Mouse (Mus musculus): ENCODE data around the gene Cnot6l.

Cnot6l gene

GRCm38 (mm10) chr5:96161578-96162398, 2.2 kb downstream of the Cnot6l start:
- peak in 1 of 2 experiments; percentile 42 for DNase-seq (ENCODE audit: low read depth in 1 of 2, low spot score in 2 of 2)

GRCm38 (mm10) chr5:96161263-96161577, 2.8 kb downstream of the Cnot6l start:
- DNase-seq (ENCODE audit: low read depth in 1 of 2, low spot score in 2 of 2), result no peak

DNA sequence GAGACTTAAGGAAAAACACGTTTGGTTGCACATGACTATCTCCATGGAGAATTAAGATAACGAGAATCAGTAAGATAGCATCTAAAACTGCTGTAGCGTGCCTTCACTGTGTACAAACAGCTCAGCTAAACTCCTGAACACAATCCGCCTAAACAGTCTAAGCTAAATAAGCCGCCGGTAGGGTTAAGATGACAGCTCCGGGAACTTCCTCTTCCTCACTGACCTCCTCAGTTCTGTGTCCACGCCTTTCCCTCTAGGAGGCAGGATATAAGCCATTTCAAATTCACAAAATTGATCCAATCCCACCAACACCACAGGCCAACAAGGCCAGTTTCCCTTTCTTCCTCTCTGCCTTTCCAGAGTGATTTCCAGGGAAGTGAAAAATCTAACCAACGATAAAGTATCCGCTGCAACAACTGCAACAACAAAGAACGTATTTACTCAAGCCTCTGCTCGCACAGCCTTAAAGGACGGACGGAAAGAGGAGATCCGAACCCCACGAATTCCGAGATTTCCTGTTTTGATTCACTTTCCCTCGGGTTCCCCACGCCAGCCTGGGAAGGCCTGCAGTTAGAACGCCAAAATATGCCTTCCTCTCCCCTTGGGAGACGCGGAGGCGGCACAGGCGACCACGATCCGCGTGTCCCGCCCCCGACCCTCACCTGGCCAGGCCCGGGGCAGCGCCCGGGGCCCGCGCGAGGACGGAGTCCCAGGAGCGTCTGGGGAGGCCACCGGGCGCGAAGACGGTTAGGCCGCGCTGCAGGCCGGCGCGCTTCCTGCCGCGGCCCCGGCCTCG, 3.3 kb downstream of the Cnot6l start:
- DNase-seq (ENCODE audit: low read depth in 1 of 2, low spot score in 2 of 2), result peak; percentile 27 to 38

DNA sequence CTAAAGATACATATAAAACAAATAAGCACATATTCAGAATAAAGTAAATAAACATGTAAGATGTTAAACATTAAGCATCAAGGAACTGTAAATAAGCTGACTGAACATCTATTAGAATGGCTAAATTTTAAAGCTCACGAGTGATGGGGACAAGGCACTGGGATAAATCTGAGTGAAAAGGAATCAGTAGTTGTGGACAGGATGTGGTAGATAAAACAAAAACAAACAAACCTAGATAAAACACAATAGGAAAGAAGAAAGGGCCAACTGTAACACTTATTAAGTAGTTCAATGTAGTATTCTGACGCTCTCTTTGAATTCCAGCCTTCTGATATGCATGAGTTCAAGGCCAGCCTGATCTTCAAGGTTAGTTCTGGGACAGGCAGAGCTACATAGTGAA, 21.6 kb downstream of the Cnot6l start:
- no peak for DNase-seq (ENCODE audit: low read depth in 1 of 2, low spot score in 2 of 2)

- DNase-seq (ENCODE audit: low read depth in 1 of 2, low spot score in 2 of 2), result no peak
These were observed 33.3 kb downstream of the Cnot6l start for GRCm38 (mm10) chr5:96130683-96131082.

DNA sequence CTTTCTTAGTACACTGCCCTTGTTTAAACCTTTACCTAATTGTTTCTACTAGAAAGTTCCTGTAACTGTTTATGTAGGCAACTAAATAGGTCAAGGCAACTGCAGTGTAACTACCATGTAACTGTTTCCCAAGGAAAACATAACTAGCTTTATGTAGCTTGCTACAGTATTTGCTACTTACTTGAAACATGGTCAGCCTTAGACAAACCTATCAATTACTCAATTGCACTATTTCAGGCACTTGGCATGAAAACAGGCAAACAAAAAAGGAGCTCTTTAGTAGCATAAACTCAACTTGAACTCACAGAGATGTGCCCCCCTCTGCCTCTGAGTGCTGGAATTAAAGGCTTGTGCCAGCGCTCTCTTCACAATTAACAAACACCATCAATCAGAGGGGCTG, 37.1 kb downstream of the Cnot6l start:
- DNase-seq (ENCODE audit: low read depth in 1 of 2, low spot score in 2 of 2), result no peak

GRCm38 (mm10) chr5:96114943-96115342, 49.0 kb downstream of the Cnot6l start:
- no peak for DNase-seq (ENCODE audit: low read depth in 1 of 2, low spot score in 2 of 2)

DNA sequence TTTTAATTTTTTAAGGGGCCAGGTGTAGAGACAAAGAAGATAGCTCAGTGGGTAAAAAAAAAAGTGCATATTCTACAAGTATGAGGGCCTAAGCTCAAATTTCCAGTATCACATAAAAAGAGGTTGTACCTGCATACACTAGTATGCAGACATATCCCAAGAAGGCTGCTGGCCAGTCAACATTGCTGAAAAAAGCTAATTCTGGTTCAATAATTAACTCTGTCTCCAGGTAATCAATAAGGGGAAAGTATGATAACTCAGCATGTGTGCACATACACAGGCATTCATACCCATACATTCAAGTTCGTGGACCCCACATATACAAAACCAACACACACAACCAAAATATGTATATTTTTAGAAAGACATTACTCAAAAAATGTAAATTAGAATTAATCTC, 59.3 kb downstream of the Cnot6l start:
- no peak for DNase-seq (ENCODE audit: low read depth in 1 of 2, low spot score in 2 of 2)

- DNase-seq (ENCODE audit: low read depth in 1 of 2, low spot score in 2 of 2), result no peak
These were observed 72.5 kb downstream of the Cnot6l start for GRCm38 (mm10) chr5:96091468-96091867.

DNA sequence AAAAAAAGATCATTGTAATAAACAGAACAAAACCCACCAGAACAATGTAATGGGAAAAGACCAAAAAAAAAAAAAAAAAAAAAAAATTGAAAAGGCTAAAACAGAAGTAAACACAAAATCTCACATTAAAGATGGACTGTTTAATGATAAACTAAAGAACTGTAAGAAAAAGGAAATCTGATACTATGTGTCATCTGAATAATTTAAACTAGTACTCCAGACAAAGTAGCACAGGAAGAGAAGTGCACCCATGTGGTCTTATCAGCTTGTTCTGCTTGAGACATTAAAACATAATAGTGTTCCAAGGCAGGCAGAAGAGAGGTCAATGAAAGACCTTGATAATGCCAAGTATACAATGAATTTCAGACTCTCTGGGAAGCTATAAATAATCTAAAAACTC, 78.6 kb downstream of the Cnot6l start:
- DNase-seq (ENCODE audit: low read depth in 1 of 2, low spot score in 2 of 2), result no peak

DNA sequence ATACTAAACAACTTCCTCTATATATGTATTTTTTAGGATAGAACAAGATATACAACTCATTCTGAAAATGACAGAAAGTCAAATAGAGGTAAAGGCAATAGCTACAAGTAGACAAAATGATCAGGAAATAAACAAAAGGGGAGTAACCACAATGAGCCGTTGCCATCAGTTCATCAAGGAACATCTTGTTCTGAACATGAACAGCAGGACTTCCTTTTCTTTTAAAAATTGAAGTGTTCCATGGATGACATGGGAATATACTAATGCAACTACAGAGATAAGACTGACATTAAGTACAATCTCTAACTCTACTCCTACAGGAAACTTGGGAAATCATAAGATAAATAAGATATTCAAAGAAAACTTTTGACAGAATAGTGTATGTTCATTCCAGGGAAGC, 84.9 kb downstream of the Cnot6l start:
- no peak for DNase-seq (ENCODE audit: low read depth in 1 of 2, low spot score in 2 of 2)

DNA sequence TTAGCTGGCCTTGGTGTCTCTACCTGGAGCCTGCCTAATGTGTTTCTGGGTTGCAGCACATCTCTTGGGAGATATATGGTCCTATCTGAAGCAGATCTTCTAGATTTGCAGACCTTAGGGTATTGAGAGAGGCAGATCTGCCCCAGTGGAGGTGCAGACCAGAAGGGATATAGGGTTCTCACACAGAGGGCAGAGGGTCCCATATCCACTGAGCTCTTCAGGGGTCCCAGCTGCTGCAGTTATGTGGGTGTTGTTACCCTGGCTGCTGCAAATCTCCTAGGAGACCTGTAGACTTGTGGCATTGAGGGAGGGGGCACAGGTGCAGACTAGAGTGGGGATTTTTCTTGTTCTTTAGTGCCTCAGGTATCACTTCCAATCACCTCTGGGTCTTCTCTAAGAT, 98.4 kb downstream of the Cnot6l start:
- no peak for DNase-seq (ENCODE audit: low read depth in 1 of 2, low spot score in 2 of 2)

DNA sequence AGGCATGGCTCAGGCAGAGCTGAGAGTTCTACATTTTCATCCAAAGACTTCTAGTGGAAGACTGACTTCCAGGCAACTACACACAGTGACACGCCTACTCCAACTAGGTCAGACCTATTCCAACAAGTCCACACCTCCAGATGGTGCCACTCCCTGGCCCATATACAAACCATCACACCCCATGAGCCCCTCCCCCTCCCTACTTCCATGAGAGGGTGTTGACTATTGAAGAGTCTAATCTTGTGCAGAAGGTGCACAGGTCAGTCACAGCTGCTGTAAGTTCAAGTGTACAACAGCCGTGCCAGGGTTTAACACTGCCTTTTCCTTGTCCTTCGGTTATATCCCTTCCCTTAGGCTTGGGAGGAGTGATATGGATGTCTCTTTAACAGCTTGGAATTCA, 121.5 kb downstream of the Cnot6l start:
- DNase-seq (ENCODE audit: low read depth in 1 of 2, low spot score in 2 of 2), result no peak

- DNase-seq (ENCODE audit: low read depth in 1 of 2, low spot score in 2 of 2), result no peak
These were observed 122.4 kb downstream of the Cnot6l start for GRCm38 (mm10) chr5:96041507-96042104.

GRCm38 (mm10) chr5:96039188-96039840, 124.7 kb downstream of the Cnot6l start:
- no peak for DNase-seq (ENCODE audit: low read depth in 1 of 2, low spot score in 2 of 2)

GRCm38 (mm10) chr5:96037684-96038121, 126.3 kb downstream of the Cnot6l start:
- DNase-seq (ENCODE audit: low read depth in 1 of 2, low spot score in 2 of 2), result no peak

GRCm38 (mm10) chr5:96036125-96036672, 127.8 kb downstream of the Cnot6l start:
- no peak for DNase-seq (ENCODE audit: low read depth in 1 of 2, low spot score in 2 of 2)

- no peak for DNase-seq (ENCODE audit: low read depth in 1 of 2, low spot score in 2 of 2)
These were observed 129.9 kb downstream of the Cnot6l start for GRCm38 (mm10) chr5:96034101-96034500.

- DNase-seq (ENCODE audit: low read depth in 1 of 2, low spot score in 2 of 2), result no peak
These were observed 134.2 kb downstream of the Cnot6l start for GRCm38 (mm10) chr5:96029821-96030220.

Measured in monocyte, adult 2 months (primary cell).